Mouse (Mus musculus) CH12.LX (cell line): ENCODE data around the gene Fhl3.

Source experiments
- CTCF ChIP-seq, 2 experiments: IDR thresholded peaks in 1 of 2; conservative IDR thresholded peaks in 1 of 2; 2 replicates each; pipeline ENCODE4 v1.5.1; 2011 to 2012; ENCODE audit warnings: low read depth in 2 of 2, low read length in 2 of 2, improper control_type of control experiment in 1 of 2, inconsistent platforms in 1 of 2, mild to moderate bottlenecking in 1 of 2, moderate library complexity in 1 of 2
- EP300 ChIP-seq: IDR thresholded peaks from 2 replicates; pipeline ENCODE4 v1.6.1; 2011; ENCODE audit warnings: low read length, improper control_type of control experiment

- TF ChIP-seq EP300, result no peak
- no peak for TF ChIP-seq CTCF (conservative IDR thresholded peaks at IDR 0.05 in 1 of 2, IDR thresholded peaks at IDR 0.05 in 1 of 2; ENCODE audit: low read depth in 2 of 2, low read length in 2 of 2)
Measured at GRCm38 (mm10) chr4:124685897-124686402, 14.6 kb upstream of the Fhl3 start.
